Mouse (Mus musculus): ENCODE results near the gene Csf2ra.

- TF ChIP-seq CTCF (IDR thresholded peaks at IDR 0.05; ENCODE audit: low read depth, low read length) (no peak), POLR2A (IDR thresholded peaks at IDR 0.05; ENCODE audit: insufficient read depth, low read length) (no peak), EP300 (IDR thresholded peaks at IDR 0.05; ENCODE audit: insufficient read depth, low read depth, low read length) (no peak)
Measured at GRCm38 (mm10) chr19:61199836-61200235, 28.4 kb downstream of the Csf2ra start.

All from ES-Bruce4 (cell line).